Mouse (Mus musculus): Measurements from ENCODE around the gene Ak9.
A peak's percentile ranks its signal among the peaks of the same experiment; 100 is the strongest.
"Not testable (repeated sequence)": the region's sequence is repeated elsewhere in the genome, so short reads cannot be mapped to it uniquely, and the experiment has no call there.

The Ak9 gene

GRCm38 (mm10) chr10:41315866-41316265 lies 12.1 kb downstream of the Ak9 start:
- DNase-seq (ENCODE audit: low spot score in 2 of 2) = no peak

- no peak for DNase-seq (ENCODE audit: low spot score in 2 of 2)
Observed at GRCm38 (mm10) chr10:41332533-41333043, 28.8 kb downstream of the Ak9 start.

- no peak for DNase-seq (ENCODE audit: low spot score in 2 of 2)
Observed at GRCm38 (mm10) chr10:41341346-41341745, 37.6 kb downstream of the Ak9 start.

- no peak for DNase-seq (ENCODE audit: low spot score in 2 of 2)
Observed at GRCm38 (mm10) chr10:41365086-41365485, 61.3 kb downstream of the Ak9 start.

GRCm38 (mm10) chr10:41380466-41380865 lies 76.7 kb downstream of the Ak9 start:
- no peak for DNase-seq (ENCODE audit: low spot score in 2 of 2)

- DNase-seq (ENCODE audit: low spot score in 2 of 2) = peak; percentile 91 to 94
Observed at GRCm38 (mm10) chr10:41385506-41386221, 81.9 kb downstream of the Ak9 start.

GRCm38 (mm10) chr10:41393555-41393954 lies 89.8 kb downstream of the Ak9 start:
- DNase-seq (ENCODE audit: low spot score in 2 of 2) = no peak

- no peak for DNase-seq (ENCODE audit: low spot score in 2 of 2)
Observed at GRCm38 (mm10) chr10:41401097-41401496, 97.3 kb downstream of the Ak9 start.

- no peak for DNase-seq (ENCODE audit: low spot score in 2 of 2)
Observed at GRCm38 (mm10) chr10:41403364-41403763, 99.6 kb downstream of the Ak9 start.

- DNase-seq (ENCODE audit: low spot score in 2 of 2) = no peak
Observed at GRCm38 (mm10) chr10:41403893-41404612, 100.3 kb downstream of the Ak9 start.

GRCm38 (mm10) chr10:41410176-41410575 lies 106.4 kb downstream of the Ak9 start:
- not testable (repeated sequence) for DNase-seq (ENCODE audit: low spot score in 2 of 2)

- DNase-seq (ENCODE audit: low spot score in 2 of 2) = not testable (repeated sequence)
Observed at GRCm38 (mm10) chr10:41410821-41411220, 107.0 kb downstream of the Ak9 start.

- DNase-seq (ENCODE audit: low spot score in 2 of 2) = not testable (repeated sequence)
Observed at GRCm38 (mm10) chr10:41413471-41413870, 109.7 kb downstream of the Ak9 start.

- DNase-seq (ENCODE audit: low spot score in 2 of 2) = not testable (repeated sequence)
Observed at GRCm38 (mm10) chr10:41415368-41415767, 111.6 kb downstream of the Ak9 start.

- no peak for DNase-seq (ENCODE audit: low spot score in 2 of 2)
Observed at GRCm38 (mm10) chr10:41420496-41421200, 116.9 kb downstream of the Ak9 start.

GRCm38 (mm10) chr10:41423681-41424080 lies 119.9 kb downstream of the Ak9 start:
- no peak for DNase-seq (ENCODE audit: low spot score in 2 of 2)

- DNase-seq (ENCODE audit: low spot score in 2 of 2) = no peak
Observed at GRCm38 (mm10) chr10:41426368-41426767, 122.6 kb downstream of the Ak9 start.

- peak; percentile 52 to 53 for DNase-seq (ENCODE audit: low spot score in 2 of 2)
Observed at GRCm38 (mm10) chr10:41434624-41435023, 130.8 kb downstream of the Ak9 start.

- DNase-seq (ENCODE audit: low spot score in 2 of 2) = no peak
Observed at GRCm38 (mm10) chr10:41435141-41435540, 131.4 kb downstream of the Ak9 start.

GRCm38 (mm10) chr10:41448216-41448615 lies 144.4 kb downstream of the Ak9 start:
- no peak for DNase-seq (ENCODE audit: low spot score in 2 of 2)

GRCm38 (mm10) chr10:41449684-41450083 lies 145.9 kb downstream of the Ak9 start:
- DNase-seq (ENCODE audit: low spot score in 2 of 2) = no peak

GRCm38 (mm10) chr10:41450137-41450670 lies 146.4 kb downstream of the Ak9 start, which contains the start of gene Zbtb24:
Gene Zbtb24, plus strand, starts transcription at chr10:41450383.
- DNase-seq (ENCODE audit: low spot score in 2 of 2) = peak; percentile 96 to 98

Measured in spleen, postnatal 36 days (tissue).